Mouse (Mus musculus) liver, embryonic 11.5 days (tissue): ENCODE measurements around the gene Poglut1. TPM values are rescaled to one million over a fixed set of nuclear protein-coding genes. Genes with fewer than 3 reads are reported as not detected.

Experiments
- polyA plus RNA-seq: library from polyadenylated mRNA; unstranded; fragments of >200 nt; fragmentation: Nextera tagmentation; extraction: Ambion mirVana; gene quantifications from 2 replicates; pipeline ENCODE4 v1.2.1, GENCODE M21; 2014

The Poglut1 gene
- polyA plus RNA-seq, 1 experiment from 2014 or later: 34.1 TPM

Other genes starting within 250 kb of the Poglut1 start
- 0.05 TPM in 1 of 2 replicates, not detected in the other for gene Maats1, start 208.1 kb downstream of the Poglut1 start, polyA plus RNA-seq
- gene Cox17, start 203.3 kb downstream of the Poglut1 start, polyA plus RNA-seq: 441 and 497 TPM in 2 replicates
- gene Gm21987, start 203.2 kb downstream of the Poglut1 start, polyA plus RNA-seq: not detected in 2 replicates
- 14.8 and 15.8 TPM in 2 replicates for gene Popdc2, start 188.0 kb downstream of the Poglut1 start, polyA plus RNA-seq
- gene Pla1a, start 117.1 kb downstream of the Poglut1 start, polyA plus RNA-seq: 0.79 and 1.4 TPM in 2 replicates
- 92.0 and 92.1 TPM in 2 replicates for gene Adprh, start 97.6 kb downstream of the Poglut1 start, polyA plus RNA-seq
- gene Cd80, start 94.7 kb downstream of the Poglut1 start, polyA plus RNA-seq: 0.14 and 0.23 TPM in 2 replicates
- gene Timmdc1, start 27.6 kb downstream of the Poglut1 start, polyA plus RNA-seq: 25.1 and 28.1 TPM in 2 replicates
- 88.7 and 89.3 TPM in 2 replicates for gene Tmem39a, start 8.4 kb upstream of the Poglut1 start, polyA plus RNA-seq
- gene Arhgap31, start 163.0 kb upstream of the Poglut1 start, polyA plus RNA-seq: 7.0 and 7.4 TPM in 2 replicates
- 9.6 and 10.2 TPM in 2 replicates for gene B4galt4, start 192.0 kb upstream of the Poglut1 start, polyA plus RNA-seq